ENCODE assay signal across 8 mouse cellular contexts in the genomic region with DNA sequence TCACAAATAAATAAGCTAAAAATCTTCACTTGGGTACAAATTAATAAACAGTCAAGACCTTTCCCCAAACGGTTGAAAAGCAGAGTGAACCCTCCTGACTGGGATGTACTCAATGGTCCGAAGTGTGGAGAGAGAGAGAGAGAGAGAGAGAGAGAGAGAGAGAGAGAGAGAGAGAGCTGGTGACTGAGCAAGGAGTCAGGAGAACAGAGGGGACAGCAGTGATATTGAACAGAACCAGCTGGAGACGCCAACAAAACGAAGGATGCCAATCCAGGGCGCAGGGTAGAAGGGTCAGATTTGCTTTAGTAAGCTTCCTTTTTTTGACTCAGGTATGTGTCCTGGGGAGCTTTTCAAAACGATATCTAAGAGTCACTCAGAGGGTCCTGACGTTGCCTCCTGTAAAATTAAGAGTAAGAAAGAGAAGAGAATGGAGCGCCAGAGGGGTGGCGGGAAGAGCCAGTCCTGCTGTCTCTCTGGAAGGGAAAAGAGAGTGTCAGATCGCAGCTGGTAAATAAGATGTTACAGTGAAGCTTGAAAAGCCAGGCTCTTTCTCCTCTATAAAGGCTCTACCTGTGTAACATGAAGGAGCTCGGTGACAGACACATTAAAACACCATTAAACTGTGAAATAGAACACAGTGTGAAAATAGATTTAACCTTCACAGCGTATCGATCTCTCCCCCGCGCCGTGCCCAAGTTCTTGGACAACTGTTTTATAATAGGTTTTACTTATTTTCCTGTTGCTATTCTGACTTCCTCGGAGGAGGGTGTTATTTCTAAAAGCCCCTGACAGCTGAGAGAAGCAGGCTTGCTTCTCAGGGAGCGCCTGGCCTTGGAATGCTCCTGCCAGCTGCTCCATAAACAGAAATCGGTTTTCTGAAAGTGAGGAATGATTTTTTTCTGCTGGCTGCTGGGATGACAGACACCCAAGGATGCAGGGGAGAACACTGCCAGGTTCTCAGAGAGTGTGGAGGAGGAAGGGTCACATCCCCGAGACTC.
DNase-seq lines count a peak whose midpoint lies in the region; ATAC-seq lines count a peak whose summit lies in the region.
"Had no signal": no experiment of that assay in that cellular context is flagged by ENCODE, and none has a peak within 500 bp of the region (broad histone marks: within the 10 kb centered on the region; RNA-seq: fewer than 3 reads in every experiment).

No protein-coding gene starts in this region.

- H3K4me3 ChIP-seq in kidney, embryonic 16.5 days (ENCODE audit: low read length) = peak overlapping the region; percentile 1; the same call in 1 of the 2 replicates

- no peaks in the 10 kb centered on the region for H3K36me3 ChIP-seq in kidney, embryonic 16.5 days (ENCODE audit: insufficient read depth, low read length)

- peak overlapping the region; percentile 35 for H3K4me2 ChIP-seq in kidney, embryonic 16.5 days (replicated peaks; ENCODE audit: low read depth, low read length)

- no peak overlapping the region for H3K9ac ChIP-seq in kidney, embryonic 16.5 days (replicated peaks; ENCODE audit: low read length)

- H3K4me1 ChIP-seq in kidney, embryonic 16.5 days (ENCODE audit: insufficient read depth, low read length) = no peaks in the 10 kb centered on the region

- H3K27me3 ChIP-seq in kidney, embryonic 16.5 days (ENCODE audit: insufficient read depth, low read length) = no peaks in the 10 kb centered on the region

- ATAC-seq in kidney, embryonic 16.5 days (ENCODE audit: low FRiP score, low TSS enrichment) = no peak
- no peak for ATAC-seq in megakaryocyte progenitor cell, adult 5-6 weeks (replicated peaks; ENCODE audit: poor library complexity)

- 40% methylated on average over 20 of the region's 20 CpGs for WGBS in kidney, embryonic 16.5 days

- no peaks in the 10 kb centered on the region for H3K9me3 ChIP-seq in kidney, embryonic 16.5 days (ENCODE audit: low read length)

- DNase-seq in kidney, postnatal 14 days = no peak
- DNase-seq in ovary, postnatal 36 days (ENCODE audit: low spot score) = peak; percentile 3
- DNase-seq in ovary, postnatal 10 days (ENCODE audit: low spot score) = no peak
- peak; percentile 50 for DNase-seq in lung, postnatal 10 days
- DNase-seq in cerebellum, postnatal 4 days (ENCODE audit: low spot score in 2 of 2) = no peak
- DNase-seq: cerebellum, postnatal 25 days had no signal

- no peak overlapping the region for H3K27ac ChIP-seq in kidney, embryonic 16.5 days (ENCODE audit: low read length)

Comparison
In these comparisons a context has a peak if more than half of its experiments do, and no peak if none do; other contexts are left out.
1. DNase-seq: peak in ovary, postnatal 36 days (single experiment) and lung, postnatal 10 days (single experiment); none in kidney, postnatal 14 days (single experiment), ovary, postnatal 10 days (single experiment) and cerebellum, postnatal 4 days (0 of 2).